In genomic region chr7:114043929-114044549, GRCm38 (mm10) we compare ENCODE assay signal across 13 mouse cellular contexts.
DNase-seq lines count a peak whose midpoint lies in the region; ATAC-seq lines count a peak whose summit lies in the region.
"Had no signal": no experiment of that assay in that cellular context is flagged by ENCODE, and none has a peak within 500 bp of the region (broad histone marks: within the 10 kb centered on the region; RNA-seq: fewer than 3 reads in every experiment).

No protein-coding gene starts in this region.

- no peaks in the 10 kb centered on the region; the same call in 1 of the 2 replicates for H3K4me1 ChIP-seq in forebrain, embryonic 14.5 days (ENCODE audit: control insufficient read depth, insufficient read depth, low read length)
- peaks cover 12% of the 10 kb centered on the region; the same call in 1 of the 2 replicates for H3K4me1 ChIP-seq in forebrain, embryonic 10.5 days
- no peaks in the 10 kb centered on the region for H3K4me1 ChIP-seq in midbrain, embryonic 14.5 days (ENCODE audit: control insufficient read depth, insufficient read depth, low read length)
- H3K4me1 ChIP-seq in midbrain, embryonic 11.5 days (ENCODE audit: control insufficient read depth, insufficient read depth, low read length): no peaks in the 10 kb centered on the region
- H3K4me1 ChIP-seq in liver, embryonic 13.5 days (replicated peaks): peaks cover 19% of the 10 kb centered on the region
- no peaks in the 10 kb centered on the region for H3K4me1 ChIP-seq in hindbrain, embryonic 10.5 days (replicated peaks)

- no peaks in the 10 kb centered on the region for H3K27me3 ChIP-seq in forebrain, embryonic 14.5 days (replicated peaks; ENCODE audit: control insufficient read depth, insufficient read depth, low read length)
- H3K27me3 ChIP-seq in forebrain, embryonic 10.5 days (ENCODE audit: poor library complexity, severe bottlenecking): no peaks in the 10 kb centered on the region
- H3K27me3 ChIP-seq in midbrain, embryonic 14.5 days (ENCODE audit: control insufficient read depth, insufficient read depth, low read length): no peaks in the 10 kb centered on the region
- H3K27me3 ChIP-seq in midbrain, embryonic 11.5 days (ENCODE audit: control insufficient read depth, insufficient read depth, low read length): no peaks in the 10 kb centered on the region
- H3K27me3 ChIP-seq in liver, embryonic 13.5 days: no peaks in the 10 kb centered on the region
- no peaks in the 10 kb centered on the region for H3K27me3 ChIP-seq in hindbrain, embryonic 10.5 days (ENCODE audit: insufficient read depth, poor library complexity, severe bottlenecking)
- H3K27me3 ChIP-seq: neural tube, embryonic 13.5 days had no signal

- ATAC-seq in forebrain, embryonic 14.5 days: no peak
- no peak for ATAC-seq in midbrain, embryonic 14.5 days (ENCODE audit: low FRiP score, low TSS enrichment)
- ATAC-seq in midbrain, embryonic 11.5 days (ENCODE audit: low FRiP score): no peak
- ATAC-seq in liver, embryonic 13.5 days (ENCODE audit: low read depth): peak; percentile 51; the same call in 1 of the 2 replicates

- DNase-seq in forebrain, embryonic 14.5 days (ENCODE audit: low spot score): no peak
- DNase-seq in forebrain, embryonic 10.5 days (ENCODE audit: extremely low spot score, low spot score): no peak
- DNase-seq in midbrain, embryonic 14.5 days: no peak
- no peak for DNase-seq in midbrain, embryonic 11.5 days (ENCODE audit: low spot score, missing footprints)
- no peak for DNase-seq in liver, embryonic 13.5 days
- DNase-seq in right cerebral cortex, postnatal 14 days: no peak
- DNase-seq in hindbrain, embryonic 10.5 days (ENCODE audit: low spot score): no peak
- no peak for DNase-seq in cerebellum, adult 8-10 months
- DNase-seq: gastrocnemius, postnatal 10 days; kidney, postnatal 10 days; right cerebral cortex, postnatal 4 days had no signal

- WGBS in forebrain, embryonic 14.5 days: 86% methylated on average over 6 of the region's 6 CpGs
- 83% methylated on average over 6 of the region's 6 CpGs for WGBS in forebrain, embryonic 10.5 days
- WGBS in midbrain, embryonic 14.5 days: 87% methylated on average over 6 of the region's 6 CpGs
- 83% methylated on average over 6 of the region's 6 CpGs for WGBS in midbrain, embryonic 11.5 days
- 10% methylated on average over 6 of the region's 6 CpGs for WGBS in liver, embryonic 13.5 days (ENCODE audit: insufficient replicate concordance)
- 82% methylated on average over 6 of the region's 6 CpGs for WGBS in hindbrain, embryonic 10.5 days

- peak overlapping the region; percentile 48; the same call in 1 of the 2 replicates for H3K27ac ChIP-seq in forebrain, embryonic 14.5 days (ENCODE audit: low read depth, low read length)
- H3K27ac ChIP-seq in forebrain, embryonic 10.5 days: no peak overlapping the region
- H3K27ac ChIP-seq in midbrain, embryonic 14.5 days (replicated peaks; ENCODE audit: low read depth, low read length): 0 out of 2 replicates have a peak overlapping the region, but pooled peaks have one; percentile 5
- H3K27ac ChIP-seq in midbrain, embryonic 11.5 days (ENCODE audit: low read depth, low read length): no peak overlapping the region
- H3K27ac ChIP-seq in liver, embryonic 13.5 days: no peak overlapping the region
- no peak overlapping the region for H3K27ac ChIP-seq in hindbrain, embryonic 10.5 days
- H3K27ac ChIP-seq: liver, embryonic 14.5 days; neural tube, embryonic 13.5 days had no signal

- H3K4me3 ChIP-seq in forebrain, embryonic 14.5 days (ENCODE audit: low read depth, low read length): no peak overlapping the region
- no peak overlapping the region for H3K4me3 ChIP-seq in forebrain, embryonic 10.5 days
- H3K4me3 ChIP-seq in midbrain, embryonic 14.5 days (replicated peaks; ENCODE audit: low read depth, low read length): no peak overlapping the region
- no peak overlapping the region for H3K4me3 ChIP-seq in midbrain, embryonic 11.5 days (ENCODE audit: low read depth, low read length)
- H3K4me3 ChIP-seq in liver, embryonic 13.5 days (replicated peaks): no peak overlapping the region
- no peak overlapping the region for H3K4me3 ChIP-seq in hindbrain, embryonic 10.5 days
- H3K4me3 ChIP-seq: neural tube, embryonic 13.5 days had no signal

- H3K36me3 ChIP-seq in forebrain, embryonic 14.5 days (ENCODE audit: control insufficient read depth, insufficient read depth, low read length): 0 out of 2 replicates have a peak, but pooled peaks cover 3% of the 10 kb centered on the region
- peaks cover 26% of the 10 kb centered on the region for H3K36me3 ChIP-seq in forebrain, embryonic 10.5 days (replicated peaks)
- peaks cover 6% of the 10 kb centered on the region; the same call in 1 of the 2 replicates for H3K36me3 ChIP-seq in midbrain, embryonic 14.5 days (ENCODE audit: control insufficient read depth, insufficient read depth, low read length)
- no peaks in the 10 kb centered on the region for H3K36me3 ChIP-seq in midbrain, embryonic 11.5 days (ENCODE audit: control insufficient read depth, insufficient read depth, low read length)
- 0 out of 2 replicates have a peak, but pooled peaks cover 3% of the 10 kb centered on the region for H3K36me3 ChIP-seq in liver, embryonic 13.5 days
- H3K36me3 ChIP-seq in hindbrain, embryonic 10.5 days: peaks cover 26% of the 10 kb centered on the region

- H3K4me2 ChIP-seq in forebrain, embryonic 14.5 days (ENCODE audit: low read length): no peak overlapping the region
- H3K4me2 ChIP-seq in midbrain, embryonic 14.5 days (ENCODE audit: low read length): no peak overlapping the region
- H3K4me2 ChIP-seq in midbrain, embryonic 11.5 days: no peak overlapping the region
- peak overlapping the region; percentile 14; the same call in 1 of the 2 replicates for H3K4me2 ChIP-seq in liver, embryonic 13.5 days
- H3K4me2 ChIP-seq: neural tube, embryonic 13.5 days had no signal

- no peak overlapping the region for H3K9ac ChIP-seq in forebrain, embryonic 14.5 days (ENCODE audit: low read length)
- no peak overlapping the region for H3K9ac ChIP-seq in midbrain, embryonic 14.5 days (replicated peaks; ENCODE audit: low read length)
- no peak overlapping the region for H3K9ac ChIP-seq in midbrain, embryonic 11.5 days (ENCODE audit: low read length)
- no peak overlapping the region for H3K9ac ChIP-seq in liver, embryonic 13.5 days
- H3K9ac ChIP-seq: liver, embryonic 14.5 days; neural tube, embryonic 13.5 days had no signal

- H3K9me3 ChIP-seq in forebrain, embryonic 14.5 days (replicated peaks; ENCODE audit: control insufficient read depth, low read length): no peaks in the 10 kb centered on the region
- H3K9me3 ChIP-seq in forebrain, embryonic 10.5 days: no peaks in the 10 kb centered on the region
- H3K9me3 ChIP-seq in midbrain, embryonic 14.5 days (ENCODE audit: control insufficient read depth, low read length): no peaks in the 10 kb centered on the region
- no peaks in the 10 kb centered on the region for H3K9me3 ChIP-seq in midbrain, embryonic 11.5 days (ENCODE audit: control insufficient read depth, low read length)
- no peaks in the 10 kb centered on the region for H3K9me3 ChIP-seq in liver, embryonic 13.5 days (replicated peaks)
- no peaks in the 10 kb centered on the region for H3K9me3 ChIP-seq in hindbrain, embryonic 10.5 days
- H3K9me3 ChIP-seq: neural tube, embryonic 13.5 days had no signal

Comparison
In these comparisons a context has a peak if more than half of its experiments do, and no peak if none do; other contexts are left out.
1. H3K27ac ChIP-seq: peak in forebrain, embryonic 14.5 days (single experiment) and midbrain, embryonic 14.5 days (single experiment); none in forebrain, embryonic 10.5 days (single experiment), midbrain, embryonic 11.5 days (single experiment), liver, embryonic 13.5 days (single experiment) and hindbrain, embryonic 10.5 days (single experiment).